Mouse (Mus musculus): Measurements from ENCODE around the gene Tex9.
A peak's percentile ranks its signal among the peaks of the same experiment; 100 is the strongest.
"Not testable (repeated sequence)": the region's sequence is repeated elsewhere in the genome, so short reads cannot be mapped to it uniquely, and the experiment has no call there.

Tex9 gene

DNA sequence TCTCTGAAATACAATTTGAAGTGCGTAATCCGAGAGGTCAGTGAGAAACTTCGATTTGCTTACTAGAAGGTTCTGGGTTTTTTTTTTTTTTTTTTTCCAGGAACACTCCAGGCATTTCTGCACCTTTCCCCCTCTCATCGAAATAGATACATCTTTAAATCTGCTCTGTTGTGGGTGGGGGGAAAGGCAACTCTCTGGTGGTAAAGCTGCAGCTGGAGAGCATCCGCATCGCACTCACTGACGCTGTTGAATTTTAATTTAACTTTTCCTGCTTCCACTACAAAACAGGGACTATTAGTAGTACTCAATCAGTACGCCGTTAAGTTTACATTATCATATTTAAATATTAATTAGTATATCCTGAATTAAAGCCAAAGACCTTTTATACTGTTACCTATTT is 53.3 kb downstream of the Tex9 start:
- no peak for DNase-seq (ENCODE audit: low spot score in 2 of 2)

DNA sequence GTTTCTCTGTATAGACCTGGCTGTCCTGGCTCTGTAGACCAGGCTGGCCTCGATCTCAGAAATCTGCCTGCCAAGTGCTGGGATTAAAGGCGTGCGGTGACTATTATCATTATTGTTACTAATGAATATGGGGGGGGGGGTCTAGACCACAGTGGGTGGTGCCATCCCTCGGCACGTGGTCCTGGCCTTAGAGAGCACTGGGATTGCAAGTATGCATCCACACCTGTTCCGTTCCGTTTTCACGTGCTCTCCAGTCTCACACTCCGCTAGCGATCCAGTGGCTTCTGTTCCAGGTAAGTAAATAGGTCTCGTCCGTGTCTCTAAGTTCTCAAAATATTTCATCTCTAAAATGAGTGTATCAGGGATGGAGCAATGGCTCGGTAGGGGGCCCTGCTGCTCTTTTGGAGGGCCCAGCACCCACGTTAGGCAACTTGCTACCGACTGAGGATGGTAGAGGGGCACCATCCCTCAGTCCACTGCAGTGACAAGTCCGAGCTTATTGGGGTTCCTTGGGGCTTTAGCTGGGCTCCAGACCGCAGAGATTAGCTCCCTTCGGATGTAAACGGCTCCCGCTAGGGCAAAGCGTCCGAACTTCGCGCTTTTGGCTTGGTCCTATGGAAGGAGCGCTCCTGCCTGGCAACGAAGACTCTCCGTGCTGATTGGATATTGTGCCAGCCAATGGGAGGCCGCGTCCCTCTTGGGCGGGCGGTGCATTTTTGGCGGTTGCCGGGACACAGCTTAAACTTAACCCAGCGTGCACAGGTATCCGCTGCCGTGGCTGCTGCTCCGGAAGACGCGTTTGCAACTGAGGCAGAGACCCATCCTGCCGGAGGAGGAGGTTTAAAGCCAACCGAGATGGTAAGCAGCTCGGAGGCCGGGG is 54.0 kb downstream of the Tex9 start, which contains the start of gene Mns1:
Mns1 (plus strand) TSS at position 190 of the 880 bp plus-strand sequence.
- peak; percentile 87 to 88 for DNase-seq (ENCODE audit: low spot score in 2 of 2)

DNA sequence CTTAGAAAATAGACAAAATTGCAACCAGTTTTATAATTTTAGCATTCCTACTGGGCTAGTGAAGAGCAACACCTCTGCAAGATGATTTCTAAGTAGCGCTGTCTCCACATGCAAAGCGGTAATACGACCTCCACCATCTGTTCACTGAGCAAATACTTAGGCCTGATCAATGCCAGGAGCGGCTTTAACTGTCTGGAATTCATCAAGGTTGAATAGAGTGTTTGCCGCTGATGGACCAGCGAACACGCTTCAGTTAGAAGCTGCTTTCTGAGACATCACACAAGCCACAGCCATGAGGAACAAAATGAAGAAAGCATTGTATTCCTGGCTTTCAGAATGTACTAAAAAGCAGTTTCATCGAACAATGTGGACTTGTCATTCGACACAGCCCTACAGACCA is 57.1 kb downstream of the Tex9 start:
- no peak for DNase-seq (ENCODE audit: low spot score in 2 of 2)

DNA sequence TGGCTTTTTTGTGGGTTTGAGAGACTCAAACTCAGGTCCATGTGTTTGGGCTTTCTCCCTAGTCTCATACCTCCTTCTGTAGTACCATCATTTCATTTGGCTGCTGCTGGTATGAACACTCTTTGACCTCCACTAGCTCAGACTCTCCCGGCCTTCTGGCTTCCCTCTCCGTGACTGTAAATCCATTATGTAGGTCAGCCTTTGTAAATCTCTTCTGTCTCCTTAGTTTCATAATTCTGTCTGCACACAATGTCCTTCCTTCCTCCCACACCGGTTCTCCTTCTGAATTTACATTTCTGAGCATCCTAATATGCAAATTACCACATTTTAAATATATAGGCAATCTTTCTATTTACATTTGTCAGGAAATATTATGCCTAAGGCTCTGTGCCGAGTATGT is 64.2 kb downstream of the Tex9 start:
- DNase-seq (ENCODE audit: low spot score in 2 of 2) = no peak

DNA sequence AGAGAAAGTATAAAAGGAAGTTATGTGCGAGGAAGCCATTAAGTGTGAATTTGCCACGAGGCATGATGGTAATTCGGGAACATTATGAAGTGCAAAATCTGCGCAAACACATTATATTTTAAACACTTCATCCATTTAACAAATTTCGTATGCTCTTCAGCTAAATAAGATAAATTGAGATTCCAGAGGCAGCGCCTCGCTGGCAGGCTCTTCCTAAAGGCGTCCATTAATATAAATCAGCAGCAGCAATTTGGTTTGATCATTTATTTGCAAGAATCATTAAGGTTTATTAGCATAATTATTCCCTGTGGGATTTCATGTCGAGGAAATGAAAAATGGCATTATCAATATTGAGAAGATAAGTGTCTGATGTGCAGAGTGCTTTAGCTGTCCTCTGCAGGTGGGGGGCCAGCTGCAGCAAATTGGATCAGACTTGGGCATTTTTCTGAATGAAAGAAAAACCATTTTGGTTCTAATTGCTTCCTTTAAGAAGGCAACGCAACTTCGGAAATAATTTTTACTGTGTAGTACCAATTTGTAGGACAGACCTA is 66.6 kb downstream of the Tex9 start:
- no peak for DNase-seq (ENCODE audit: low spot score in 2 of 2)

DNA sequence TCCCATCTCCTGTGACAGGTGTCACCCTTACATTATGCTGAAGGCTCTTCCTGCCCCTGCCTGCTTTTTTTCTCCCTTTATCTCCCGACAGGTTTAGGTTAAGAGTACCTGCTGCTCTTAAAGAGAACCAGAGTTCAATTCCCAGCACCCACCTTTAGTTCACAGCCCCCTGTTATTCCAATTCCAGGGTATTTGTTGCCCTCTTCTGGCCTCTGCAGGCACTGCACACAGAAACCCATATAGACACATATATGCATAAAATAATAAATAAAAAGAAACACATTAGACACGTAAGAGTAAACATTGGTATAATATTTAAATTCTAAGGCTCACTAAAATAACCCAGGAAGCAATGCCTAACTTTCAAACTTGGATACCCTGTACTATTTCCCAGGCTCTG is 69.3 kb downstream of the Tex9 start:
- no peak for DNase-seq (ENCODE audit: low spot score in 2 of 2)

DNA sequence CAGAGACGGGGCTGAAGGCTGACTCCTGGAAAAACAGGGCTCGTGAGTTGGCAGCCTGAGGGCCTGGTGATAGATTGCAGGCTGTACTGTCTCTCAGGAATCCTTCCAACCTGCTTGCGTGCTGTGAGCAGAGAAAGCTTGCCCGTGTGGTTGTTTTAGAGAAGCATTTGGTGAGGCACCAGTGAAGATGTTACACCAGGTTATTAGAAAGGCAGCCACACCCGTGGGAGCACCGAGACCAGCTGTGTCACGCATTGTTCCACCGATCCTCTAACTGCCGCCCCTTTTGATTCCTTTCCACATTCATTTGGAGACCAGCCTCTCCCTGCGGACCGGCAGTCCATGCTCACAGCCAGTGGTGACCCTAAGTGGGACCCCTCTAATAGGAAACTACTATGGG is 69.7 kb downstream of the Tex9 start:
- no peak for DNase-seq (ENCODE audit: low spot score in 2 of 2)

DNA sequence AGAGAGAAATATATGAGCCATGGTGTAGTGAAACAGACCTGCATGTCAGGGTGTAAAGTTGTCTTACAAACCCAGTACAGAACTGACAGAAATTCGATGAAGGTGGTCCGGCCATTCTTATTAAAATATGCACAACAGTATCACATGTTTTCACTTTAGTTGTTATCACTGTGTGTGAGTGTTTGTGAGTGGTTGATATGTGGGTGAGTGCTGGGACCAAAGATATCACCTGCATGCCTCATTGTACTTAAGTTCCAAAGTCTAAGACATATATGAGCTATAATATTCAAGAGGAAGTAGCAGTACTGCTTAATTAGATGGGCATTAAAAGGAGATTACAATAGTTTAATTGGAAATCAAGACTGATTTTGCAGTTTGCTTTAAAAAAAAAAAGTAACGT is 71.5 kb downstream of the Tex9 start:
- DNase-seq (ENCODE audit: low spot score in 2 of 2) = no peak

DNA sequence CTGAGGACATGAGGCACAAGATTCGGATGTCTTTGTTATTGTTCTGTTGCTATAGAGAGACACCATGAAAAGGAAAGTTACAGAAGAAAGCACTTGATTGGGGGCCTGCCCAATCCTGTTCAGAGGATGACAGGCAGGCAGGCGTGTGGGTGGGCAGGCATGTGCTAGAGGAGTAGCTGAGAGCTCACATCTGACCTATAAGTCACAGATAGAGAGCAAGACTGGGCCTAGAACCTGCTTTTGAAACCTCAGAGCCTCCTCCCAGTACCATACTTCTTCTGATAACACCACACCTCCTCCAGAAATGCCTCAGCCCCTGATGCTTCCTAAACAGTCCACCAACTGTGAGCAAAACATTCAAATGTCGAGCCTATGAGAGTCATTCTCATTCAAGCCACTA is 73.6 kb downstream of the Tex9 start:
- no peak for DNase-seq (ENCODE audit: low spot score in 2 of 2)

DNA sequence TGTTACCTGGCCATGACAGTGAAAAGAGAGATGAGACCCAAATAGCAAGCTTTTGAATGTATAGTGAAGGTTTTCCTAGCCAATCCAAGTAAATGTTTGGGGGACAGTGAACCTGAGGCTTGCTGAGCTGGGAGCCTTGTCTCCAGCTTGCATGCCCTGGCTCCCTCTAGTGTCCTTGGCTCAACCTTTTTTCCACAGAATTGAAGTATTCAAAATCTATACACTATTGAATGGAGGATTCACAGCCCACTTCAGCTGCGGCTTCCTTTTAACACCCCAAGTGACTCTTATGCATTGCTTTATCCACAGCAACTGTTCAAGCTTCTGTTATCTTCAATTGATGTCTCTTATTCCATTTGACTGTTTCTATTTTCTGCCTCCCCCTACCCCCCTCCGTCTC is 80.3 kb downstream of the Tex9 start:
- DNase-seq (ENCODE audit: low spot score in 2 of 2) = no peak

DNA sequence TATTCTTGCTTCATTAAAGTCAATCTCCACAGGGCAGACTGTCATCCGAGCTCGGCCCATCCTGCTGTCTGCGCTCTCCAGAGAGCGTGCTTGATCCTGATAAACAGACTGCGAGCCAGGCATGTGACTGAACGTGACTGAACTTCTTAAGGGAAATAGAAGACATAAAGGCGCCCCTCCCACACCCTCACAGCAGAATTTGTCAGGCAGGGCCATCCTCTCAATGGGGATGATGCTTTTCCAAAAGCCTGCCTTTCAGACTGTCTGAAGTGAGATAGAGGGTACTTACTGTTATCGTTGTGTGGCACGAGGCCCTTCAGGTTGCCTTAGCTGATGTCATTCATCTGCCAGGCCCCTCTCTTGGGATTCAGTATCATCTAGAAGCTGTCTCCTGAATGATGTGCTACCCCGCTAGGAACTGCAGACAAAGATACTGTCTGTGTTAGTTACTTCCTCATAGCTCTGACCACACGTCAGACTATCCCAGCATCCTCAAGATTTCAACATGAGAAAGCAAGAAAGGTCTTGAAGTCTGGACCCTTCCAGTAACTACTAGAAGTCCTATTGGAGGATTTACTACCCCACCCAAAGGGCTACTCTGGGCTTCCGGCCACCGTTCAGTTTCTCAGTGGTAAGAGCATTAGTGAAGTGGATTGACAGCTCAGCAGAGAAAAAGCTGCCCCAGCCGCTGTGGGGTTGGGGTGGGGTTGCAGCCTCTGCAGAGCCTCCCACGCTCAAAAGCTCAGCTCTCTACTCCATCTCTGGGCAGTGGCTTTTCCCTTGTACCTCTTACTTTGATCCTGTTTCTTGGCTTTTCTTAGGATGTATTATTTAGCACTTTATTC is 82.4 kb downstream of the Tex9 start:
- no peak for DNase-seq (ENCODE audit: low spot score in 2 of 2)

DNA sequence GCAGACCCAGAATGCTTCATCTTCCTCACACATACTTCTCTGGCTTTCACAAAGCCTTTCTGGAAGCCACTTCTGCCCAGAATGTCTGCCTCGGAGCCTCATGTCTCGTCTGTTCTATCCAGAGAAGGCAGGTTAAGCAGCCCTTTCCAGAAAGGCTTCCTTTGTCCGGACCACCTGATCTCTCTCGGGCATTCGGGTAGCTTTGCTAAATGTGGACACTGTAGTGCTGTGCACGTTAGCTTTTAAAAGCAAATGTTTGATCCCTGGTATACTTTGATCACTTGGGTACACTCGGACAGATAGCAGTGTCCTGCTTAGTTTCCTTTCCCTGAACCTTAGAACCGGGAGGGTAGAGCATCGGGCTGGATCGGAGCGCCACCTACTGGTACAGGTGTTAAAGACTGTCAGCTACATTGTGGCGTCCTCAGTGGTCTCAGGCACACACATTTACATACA is 83.9 kb downstream of the Tex9 start:
- DNase-seq (ENCODE audit: low spot score in 2 of 2) = peak; percentile 54 to 57

DNA sequence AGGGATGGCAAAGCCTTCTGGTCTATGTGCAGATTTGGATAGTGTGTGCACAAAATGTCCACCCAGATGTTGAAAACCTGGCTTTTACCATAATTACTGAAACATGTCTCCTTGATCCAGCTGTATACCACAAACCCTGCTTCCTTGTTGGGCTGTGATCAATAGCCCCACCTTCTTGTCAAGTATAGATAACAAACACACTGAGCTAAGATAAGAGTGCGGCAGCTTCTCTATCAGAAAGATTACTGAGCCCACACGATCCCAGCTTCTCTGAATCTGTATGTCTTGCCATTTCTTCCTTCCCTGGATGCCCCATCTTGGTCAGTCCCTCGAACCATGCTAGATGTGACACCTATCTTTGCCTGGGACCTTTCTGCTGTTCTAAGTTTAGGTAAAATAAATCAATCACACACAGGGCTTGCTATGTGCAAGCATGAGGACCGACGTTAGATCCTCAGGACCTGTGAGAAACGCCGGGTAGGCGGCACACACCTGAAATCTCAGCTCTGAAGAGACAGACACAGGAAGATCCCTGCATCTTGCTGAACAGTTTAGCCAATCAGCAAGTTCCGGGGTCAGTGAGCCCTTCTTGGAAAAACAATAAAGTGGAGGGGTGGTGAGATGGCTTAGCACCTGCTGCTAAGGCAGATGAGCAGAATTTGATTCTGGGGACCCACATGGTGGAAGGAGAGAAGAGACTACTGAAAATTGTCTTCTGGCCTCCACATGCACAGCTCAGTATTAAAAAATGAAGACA is 86.0 kb downstream of the Tex9 start:
- no peak for DNase-seq (ENCODE audit: low spot score in 2 of 2)

DNA sequence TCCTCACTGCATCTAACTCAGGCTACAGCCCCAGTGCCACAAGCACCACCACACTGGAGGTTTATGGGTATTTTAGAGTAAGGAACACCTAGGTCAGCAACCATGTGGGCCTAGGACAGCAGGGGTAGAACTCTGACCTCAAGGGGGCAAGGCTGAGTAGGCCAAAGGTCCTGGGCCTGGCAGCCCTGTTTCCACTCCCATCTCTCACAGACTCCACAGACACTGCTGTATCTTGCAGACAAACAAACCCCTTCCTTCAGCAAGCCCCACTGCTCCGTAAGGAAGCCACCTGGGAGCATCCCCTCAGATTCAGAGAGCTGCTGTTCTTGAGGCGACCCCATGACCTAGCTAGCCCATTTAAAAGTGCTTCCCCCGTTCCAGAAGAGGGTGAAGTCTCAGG is 87.1 kb downstream of the Tex9 start:
- no peak for DNase-seq (ENCODE audit: low spot score in 2 of 2)

DNA sequence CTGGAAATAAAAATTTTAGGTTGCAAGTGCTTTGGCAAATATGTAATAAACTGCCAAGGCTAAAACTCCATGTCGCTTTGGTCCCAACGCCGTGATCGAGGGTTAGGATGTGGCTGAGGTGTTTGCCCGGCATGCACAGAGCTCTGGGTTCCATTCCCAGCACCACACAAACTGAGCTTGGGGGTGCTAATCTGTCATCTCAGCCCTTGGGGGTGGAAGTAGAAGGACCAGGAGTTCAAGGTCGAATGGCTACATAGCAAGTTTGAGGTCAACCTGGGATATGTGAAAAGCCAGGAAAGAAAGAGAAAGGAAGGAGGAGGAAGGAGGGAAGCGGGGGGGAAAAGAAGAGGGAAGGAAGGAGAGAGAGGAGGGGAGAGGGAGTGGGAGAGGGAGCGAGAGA is 87.6 kb downstream of the Tex9 start:
- no peak for DNase-seq (ENCODE audit: low spot score in 2 of 2)

DNA sequence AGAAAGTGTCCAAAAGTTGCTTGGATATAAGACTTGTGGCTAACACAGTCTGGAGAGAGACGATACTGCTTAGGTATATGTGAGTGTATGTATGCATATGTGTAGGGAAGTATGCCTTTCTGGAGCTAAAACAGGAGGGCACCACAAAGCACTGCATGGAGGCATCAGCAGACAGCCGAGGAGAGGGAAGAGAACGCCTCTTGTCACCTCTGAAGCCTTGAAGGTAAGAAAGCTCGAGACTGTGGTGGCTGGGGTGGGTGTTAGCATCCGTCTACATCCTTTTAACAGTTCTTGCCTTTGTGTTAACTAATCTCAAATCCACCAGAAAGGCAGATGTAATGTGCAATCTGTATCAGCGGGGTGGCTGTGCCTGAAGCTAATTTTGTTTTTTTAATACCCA is 88.6 kb downstream of the Tex9 start:
- DNase-seq (ENCODE audit: low spot score in 2 of 2) = no peak

DNA sequence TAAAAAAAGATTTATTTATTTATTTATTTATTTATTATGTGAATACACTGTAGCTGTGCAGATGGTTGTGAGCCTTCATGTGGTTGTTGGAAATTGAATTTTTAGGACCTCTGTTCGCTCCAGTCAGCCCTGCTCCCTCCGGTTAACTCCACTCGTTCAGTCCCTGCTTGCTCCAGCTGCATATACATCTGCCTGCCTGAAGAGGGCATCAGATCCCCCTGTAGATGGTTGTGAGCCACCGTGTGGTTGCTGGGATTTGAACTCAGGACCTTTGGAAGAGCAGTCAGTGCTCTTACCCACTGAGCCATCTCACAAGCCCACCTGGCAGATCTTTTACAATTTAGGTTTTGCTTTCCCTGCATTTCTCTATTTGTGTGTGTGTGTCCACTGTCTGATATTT is 90.2 kb downstream of the Tex9 start:
- not testable (repeated sequence) for DNase-seq (ENCODE audit: low spot score in 2 of 2)
